Mouse (Mus musculus) hindbrain, embryonic 14.5 days (tissue): Measurements from ENCODE around the gene Mmp23. TPM values are rescaled to one million over a fixed set of nuclear protein-coding genes. Genes with fewer than 3 reads are reported as not detected.

Experiments used
- ATAC-seq: fragments of 200-750 bp; cut with Nextera tagmentation; 2 replicates; pipeline ENCODE4 v1.8.0; 2017; ENCODE audit warnings: moderate number of reproducible peaks, mild to moderate bottlenecking, moderate TSS enrichment, moderate library complexity; ENCODE audit not compliant: low FRiP score
- DNase-seq: peaks from one replicate; pipeline ENCODE4 v3.0.0-alpha.2; 2015; ENCODE audit warnings: low spot score
- H3K27ac ChIP-seq: fragments of 300-500 bp; sonication (generic); 2 replicates; pipeline ENCODE4 v1.5.1; 2014; ENCODE audit warnings: mild to moderate bottlenecking, moderate library complexity
- H3K27me3 ChIP-seq: fragments of 300-500 bp; sonication (generic); 2 replicates; pipeline ENCODE4 v1.6.1; 2014; ENCODE audit warnings: mild to moderate bottlenecking, low read length, mixed read lengths; ENCODE audit not compliant: control insufficient read depth, insufficient read depth
- H3K36me3 ChIP-seq: fragments of 300-500 bp; sonication (generic); replicated peaks from 2 replicates; pipeline ENCODE4 v1.6.1; 2014; ENCODE audit not compliant: control insufficient read depth, insufficient read depth
- H3K4me1 ChIP-seq: fragments of 300-500 bp; sonication (generic); replicated peaks from 2 replicates; pipeline ENCODE4 v1.6.1; 2014; ENCODE audit warnings: antibody characterized with exemption, low read length, mixed read lengths; ENCODE audit not compliant: control insufficient read depth, insufficient read depth
- H3K4me2 ChIP-seq: fragments of 300-500 bp; sonication (generic); replicated peaks from 2 replicates; pipeline ENCODE4 v1.6.1; 2014; ENCODE audit warnings: mild to moderate bottlenecking, moderate library complexity
- H3K4me3 ChIP-seq: fragments of 300-500 bp; sonication (generic); replicated peaks from 2 replicates; pipeline ENCODE4 v1.5.1; 2014; ENCODE audit warnings: mild to moderate bottlenecking, low read length
- H3K9ac ChIP-seq: fragments of 300-500 bp; sonication (generic); 2 replicates; pipeline ENCODE4 v1.6.1; 2014
- H3K9me3 ChIP-seq: fragments of 300-500 bp; sonication (generic); 2 replicates; pipeline ENCODE4 v1.6.1; 2016; ENCODE audit warnings: low read length; ENCODE audit not compliant: control insufficient read depth
- WGBS: fragments of 180-500 bp; shearing (Covaris S2); extraction: QIAGEN DNeasy Blood & Tissue Kit; methylation state at CpG from one replicate; pipeline ENCODE4 v1.1.7; 2014; 5-methylcytosine and 5-hydroxymethylcytosine counted together
- polyA plus RNA-seq: library from polyadenylated mRNA; unstranded; fragments of >200 nt; fragmentation: Nextera tagmentation; extraction: Ambion mirVana; gene quantifications from 2 replicates; pipeline ENCODE4 v1.2.1, GENCODE M21; 2014

The Mmp23 gene
- polyA plus RNA-seq, 1 experiment from 2014 or later = 2.9 TPM

GRCm38 (mm10) chr4:155658961-155659360, 5.8 kb upstream of the Mmp23 start:
- WGBS = 91% methylated on average over 10 of the region's 10 CpGs
- H3K36me3 ChIP-seq = peaks cover 48% of the 10 kb centered on the region
- no peak overlapping the region for H3K4me3 ChIP-seq
- peaks cover 31% of the 10 kb centered on the region for H3K27me3 ChIP-seq
- H3K9ac ChIP-seq = no peak overlapping the region
- no peak overlapping the region for H3K27ac ChIP-seq
- no peak for DNase-seq
- no peaks in the 10 kb centered on the region for H3K9me3 ChIP-seq
- no peak for ATAC-seq
- H3K4me1 ChIP-seq = peaks cover 14% of the 10 kb centered on the region
- no peak overlapping the region for H3K4me2 ChIP-seq

- H3K27ac ChIP-seq = no peak overlapping the region
- ATAC-seq (no peak), DNase-seq (no peak)
- H3K36me3 ChIP-seq = peaks cover 59% of the 10 kb centered on the region
- H3K9ac ChIP-seq = no peak overlapping the region
- H3K9me3 ChIP-seq = no peaks in the 10 kb centered on the region
- H3K27me3 ChIP-seq = peaks cover 57% of the 10 kb centered on the region
- H3K4me1 ChIP-seq = peaks cover 29% of the 10 kb centered on the region
- no peak overlapping the region for H3K4me2 ChIP-seq
- WGBS = 92% methylated on average over 13 of the region's 13 CpGs
- H3K4me3 ChIP-seq = no peak overlapping the region
These were observed 3.1 kb upstream of the Mmp23 start for GRCm38 (mm10) chr4:155656214-155656751.

GRCm38 (mm10) chr4:155654456-155655298, 1.5 kb upstream of the Mmp23 start:
- Histone ChIP-seq H3K4me2 (peak overlapping the region; percentile 64), H3K9ac (peak overlapping the region; percentile 40; the same call in 1 of the 2 replicates), H3K27me3 (peaks cover 67% of the 10 kb centered on the region), H3K27ac (no peak overlapping the region), H3K9me3 (no peaks in the 10 kb centered on the region), H3K4me1 (peaks cover 29% of the 10 kb centered on the region), H3K36me3 (peaks cover 66% of the 10 kb centered on the region), H3K4me3 (peak overlapping the region; percentile 22)
- WGBS = 3% methylated on average over 51 of the region's 52 CpGs
- DNase-seq (no peak), ATAC-seq (peak; percentile 25; the same call in 1 of the 2 replicates)

- H3K4me1 ChIP-seq = peaks cover 29% of the 10 kb centered on the region
- peak overlapping the region; percentile 64 for H3K4me2 ChIP-seq
- H3K9me3 ChIP-seq = no peaks in the 10 kb centered on the region
- no peak for DNase-seq
- WGBS = 6% methylated on average over 6 of the region's 6 CpGs
- H3K27me3 ChIP-seq = peaks cover 67% of the 10 kb centered on the region
- no peak for ATAC-seq
- H3K27ac ChIP-seq = no peak overlapping the region
- peak overlapping the region; percentile 22; the same call in 1 of the 2 replicates for H3K4me3 ChIP-seq
- 0 out of 2 replicates have a peak overlapping the region, but pooled peaks have one; percentile 40 for H3K9ac ChIP-seq
- H3K36me3 ChIP-seq = peaks cover 66% of the 10 kb centered on the region
These were observed 935 bp upstream of the Mmp23 start for GRCm38 (mm10) chr4:155654183-155654455.

- H3K9me3 ChIP-seq = no peaks in the 10 kb centered on the region
- peaks cover 29% of the 10 kb centered on the region for H3K4me1 ChIP-seq
- H3K36me3 ChIP-seq = peaks cover 66% of the 10 kb centered on the region
- no peak overlapping the region for H3K27ac ChIP-seq
- peak overlapping the region; percentile 64 for H3K4me2 ChIP-seq
- peak; percentile 31 for DNase-seq
- 2% methylated on average over 31 of the region's 31 CpGs for WGBS
- H3K27me3 ChIP-seq = peaks cover 67% of the 10 kb centered on the region
- ATAC-seq = peak; percentile 9; the same call in 1 of the 2 replicates
- H3K4me3 ChIP-seq = peak overlapping the region; percentile 31
- H3K9ac ChIP-seq = peak overlapping the region; percentile 61
These were observed 433 bp upstream of the Mmp23 start for GRCm38 (mm10) chr4:155653451-155654182.

- Histone ChIP-seq H3K36me3 (peaks cover 72% of the 10 kb centered on the region), H3K9me3 (no peaks in the 10 kb centered on the region), H3K9ac (peak overlapping the region; percentile 61), H3K4me1 (peaks cover 29% of the 10 kb centered on the region), H3K4me2 (peak overlapping the region; percentile 64), H3K27me3 (peaks cover 67% of the 10 kb centered on the region), H3K27ac (no peak overlapping the region), H3K4me3 (peak overlapping the region; percentile 31)
- 19% methylated on average over 36 of the region's 36 CpGs for WGBS
- DNase-seq (no peak), ATAC-seq (no peak)
These were observed 700 bp downstream of the Mmp23 start for GRCm38 (mm10) chr4:155652283-155653085.

GRCm38 (mm10) chr4:155651553-155652269, 1.5 kb downstream of the Mmp23 start:
- H3K27me3 ChIP-seq = peaks cover 63% of the 10 kb centered on the region
- H3K9ac ChIP-seq = no peak overlapping the region
- whole genome bisulfite sequencing = 69% methylated on average over 15 of the region's 15 CpGs
- no peak overlapping the region for H3K27ac ChIP-seq
- no peak overlapping the region for H3K4me3 ChIP-seq
- no peak overlapping the region for H3K4me2 ChIP-seq
- no peak for DNase-seq
- H3K9me3 ChIP-seq = no peaks in the 10 kb centered on the region
- peaks cover 72% of the 10 kb centered on the region for H3K36me3 ChIP-seq
- no peak for ATAC-seq
- H3K4me1 ChIP-seq = peaks cover 29% of the 10 kb centered on the region

- ATAC-seq = no peak
- Histone ChIP-seq H3K27ac (no peak overlapping the region), H3K4me1 (peaks cover 18% of the 10 kb centered on the region), H3K27me3 (peaks cover 40% of the 10 kb centered on the region), H3K9ac (no peak overlapping the region), H3K4me2 (no peak overlapping the region), H3K4me3 (no peak overlapping the region), H3K36me3 (peaks cover 78% of the 10 kb centered on the region), H3K9me3 (no peaks in the 10 kb centered on the region)
- DNase-seq = no peak
- WGBS = 91% methylated on average over 11 of the region's 11 CpGs
These were observed 3.8 kb downstream of the Mmp23 start for GRCm38 (mm10) chr4:155649355-155649754.
